Mouse (Mus musculus) embryo, embryonic 10 days (tissue): ENCODE measurements around the gene P2rx7.

Experiments
- DNase-seq: peaks from one replicate; pipeline ENCODE4 v3.0.0-alpha.2; 2015; ENCODE audit warnings: low spot score

The P2rx7 gene

DNA sequence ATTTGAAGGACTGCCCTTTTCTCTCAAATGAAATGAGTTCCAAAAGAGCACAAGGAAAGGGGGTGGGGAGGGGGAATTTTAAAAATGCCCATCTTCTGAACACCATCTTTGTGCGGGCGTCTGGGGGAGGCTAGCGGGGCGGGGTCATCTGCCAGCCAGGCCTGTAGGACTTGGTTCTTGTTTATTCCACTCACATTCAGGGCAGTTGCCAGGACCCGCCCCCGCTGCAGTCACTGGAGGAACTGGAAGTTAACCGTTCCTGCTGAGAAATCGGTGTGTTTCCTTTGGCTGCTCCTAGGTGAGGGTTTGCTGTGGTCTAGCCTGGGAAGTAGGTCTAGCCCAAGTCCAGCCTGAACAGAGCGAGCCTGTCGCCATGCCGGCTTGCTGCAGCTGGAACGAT lies at the start of gene P2rx7:
TSS of gene P2rx7 (plus strand) at position 211 of the 400 bp plus-strand sequence.
- DNase-seq, result no peak

DNA sequence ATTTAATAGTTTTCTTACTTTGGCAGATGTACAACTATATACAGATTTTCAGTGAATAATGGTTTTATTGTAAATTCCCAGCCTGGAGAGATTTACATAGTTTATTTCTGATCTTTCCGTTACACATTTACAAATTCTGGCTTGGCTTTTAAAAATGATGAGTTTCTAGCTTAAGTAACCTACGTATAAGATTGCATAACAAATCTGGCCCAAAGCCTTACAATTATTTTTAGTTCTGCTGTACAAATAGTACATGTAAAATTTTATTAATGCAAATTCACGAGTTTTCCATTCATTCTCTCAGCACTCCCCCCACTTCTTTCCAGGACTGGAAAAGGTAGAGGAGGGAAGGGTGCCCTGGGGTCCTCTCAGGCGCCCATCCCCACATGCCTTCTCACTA lies 48.2 kb upstream of the P2rx7 start:
- DNase-seq, result no peak

DNA sequence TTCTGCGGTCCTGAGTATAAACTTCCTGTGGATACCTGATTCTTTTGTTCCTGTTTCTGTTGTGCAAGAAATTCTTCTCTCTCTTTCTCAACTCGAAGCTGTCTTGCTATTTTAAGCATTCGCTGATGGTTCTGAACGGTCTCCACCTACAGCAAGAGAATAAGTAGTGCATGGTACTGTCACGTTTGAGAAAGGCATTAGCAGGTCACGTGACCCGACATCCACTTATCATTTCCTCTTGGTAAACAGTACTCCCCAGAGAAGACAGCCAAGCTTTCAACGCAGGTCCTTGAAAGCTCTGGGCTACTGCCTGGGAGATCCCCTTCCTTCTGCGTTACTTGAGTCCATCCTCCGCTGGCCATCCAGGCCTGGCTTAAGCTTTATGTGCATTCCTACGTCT lies 41.5 kb upstream of the P2rx7 start:
- DNase-seq, result no peak

GRCm38 (mm10) chr5:122604894-122605293 lies 38.8 kb upstream of the P2rx7 start:
- no peak for DNase-seq

GRCm38 (mm10) chr5:122611651-122612050 lies 32.1 kb upstream of the P2rx7 start:
- DNase-seq, result peak; percentile 13

DNA sequence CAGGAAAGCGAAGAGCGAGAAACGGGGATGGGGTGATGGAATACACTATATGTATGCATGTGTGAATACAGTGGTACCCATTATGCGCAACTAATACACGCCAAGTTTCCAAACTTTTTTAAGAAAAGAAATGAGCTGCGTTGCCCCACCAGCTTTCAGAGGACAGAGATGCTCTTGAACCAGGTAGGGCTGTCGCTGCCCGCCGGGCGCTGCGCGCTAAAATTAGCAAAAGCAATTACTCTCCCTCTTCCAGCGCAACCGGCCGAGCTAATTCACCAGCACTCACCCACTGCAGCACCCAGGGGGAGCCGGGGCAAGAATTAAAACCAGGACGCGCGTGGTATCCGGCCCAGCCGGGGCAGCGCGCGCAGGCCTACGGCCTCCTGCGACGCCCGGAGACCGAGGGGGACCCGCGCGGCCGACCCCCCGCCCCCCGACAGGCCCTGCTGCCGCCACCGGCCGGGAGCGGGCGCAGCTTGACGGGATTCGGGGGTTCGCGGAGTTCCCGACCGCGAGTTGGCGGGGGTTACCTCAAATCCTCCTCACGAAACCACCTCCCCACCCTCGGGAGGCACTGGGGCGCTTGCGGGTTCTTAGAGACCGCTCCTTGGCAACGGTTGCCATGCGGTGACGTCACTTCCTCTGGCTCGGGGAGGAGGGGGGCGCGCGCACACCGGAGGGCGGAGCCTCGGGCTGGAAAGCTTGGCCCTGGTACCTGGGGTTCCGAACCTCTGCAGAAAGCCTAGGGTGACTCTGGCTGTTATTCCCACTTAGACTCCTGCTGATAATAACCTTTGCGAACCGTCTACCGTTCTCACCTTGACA lies 29.6 kb upstream of the P2rx7 start, which contains the start of gene Ift81:
TSS of gene Ift81 (minus strand) at position 611 of the 825 bp plus-strand sequence.
- DNase-seq, result peak; percentile 98

GRCm38 (mm10) chr5:122617718-122618117 lies 26.0 kb upstream of the P2rx7 start:
- DNase-seq, result no peak

DNA sequence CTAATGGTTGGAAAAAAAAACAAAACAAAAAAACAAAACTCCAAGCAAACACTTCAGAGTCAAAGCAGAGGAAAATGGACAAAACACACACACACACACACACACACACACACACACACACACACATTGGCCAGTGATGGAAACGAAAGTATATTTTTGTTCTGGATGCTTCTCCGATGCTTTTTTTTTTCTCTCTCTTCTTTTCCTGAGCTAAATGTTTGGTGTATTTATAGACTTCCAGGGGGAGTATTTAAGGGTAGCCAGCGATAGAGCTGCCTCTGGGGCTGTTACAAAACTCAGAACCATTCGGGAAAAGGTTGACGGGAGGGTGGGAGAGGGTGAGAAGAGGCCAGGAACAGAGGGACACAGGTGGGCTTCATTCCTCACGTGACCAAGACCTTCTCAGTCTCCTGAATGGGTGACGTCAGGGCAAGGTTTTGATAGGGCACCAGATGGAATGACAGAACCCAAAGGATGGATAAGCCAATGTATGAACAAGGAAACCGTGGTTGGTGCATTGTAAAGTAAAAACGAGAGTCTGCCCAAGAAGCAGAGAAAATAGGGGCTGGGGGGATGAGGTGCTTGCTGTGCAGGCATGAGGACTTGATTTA lies 23.9 kb upstream of the P2rx7 start:
- no peak for DNase-seq

DNA sequence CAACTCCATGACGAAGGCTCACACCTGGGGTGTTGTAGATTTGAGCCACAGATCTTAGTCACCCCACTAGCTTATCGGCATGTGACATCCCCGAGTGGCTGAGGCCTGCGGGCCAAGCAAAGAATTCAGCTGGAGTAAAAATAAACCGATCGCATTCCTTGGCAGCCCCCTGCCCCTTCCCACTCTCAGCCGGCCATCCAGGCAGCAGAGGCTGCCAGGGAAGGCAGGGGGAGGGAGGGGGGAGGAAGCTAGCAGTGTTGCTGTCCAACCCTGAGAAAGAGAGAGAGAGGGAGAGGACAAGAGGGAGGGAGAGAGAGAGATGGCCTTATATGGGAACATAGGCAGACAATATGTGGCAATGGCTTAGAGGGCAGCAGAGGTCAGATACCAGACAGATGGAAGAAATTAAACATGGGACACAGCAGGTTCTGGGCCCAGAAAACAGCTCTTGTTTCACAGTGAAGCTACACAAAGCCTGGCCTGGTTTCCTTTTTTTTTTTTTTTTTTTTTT lies 22.3 kb upstream of the P2rx7 start:
- DNase-seq, result peak; percentile 86

DNA sequence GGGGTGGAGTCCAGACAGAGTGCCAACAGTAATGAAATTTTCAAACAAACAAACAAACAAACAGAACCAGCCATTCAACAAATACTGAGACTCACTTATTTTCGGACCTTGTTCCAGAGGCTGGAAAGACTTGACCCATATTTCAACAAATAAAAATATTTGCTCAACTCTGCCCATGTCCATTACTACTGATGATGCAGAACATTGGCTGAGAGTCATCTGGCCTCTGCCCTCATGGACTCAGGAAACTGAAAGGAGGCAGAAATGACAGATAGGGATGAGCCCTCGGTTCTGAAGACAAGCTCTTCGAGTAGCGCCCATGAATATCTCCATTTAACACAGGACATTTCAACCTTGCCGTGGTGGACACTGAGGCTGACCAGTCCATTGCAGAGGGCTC lies 21.2 kb upstream of the P2rx7 start:
- DNase-seq, result no peak

- DNase-seq, result no peak
Observed at GRCm38 (mm10) chr5:122623861-122624260, 19.9 kb upstream of the P2rx7 start.

DNA sequence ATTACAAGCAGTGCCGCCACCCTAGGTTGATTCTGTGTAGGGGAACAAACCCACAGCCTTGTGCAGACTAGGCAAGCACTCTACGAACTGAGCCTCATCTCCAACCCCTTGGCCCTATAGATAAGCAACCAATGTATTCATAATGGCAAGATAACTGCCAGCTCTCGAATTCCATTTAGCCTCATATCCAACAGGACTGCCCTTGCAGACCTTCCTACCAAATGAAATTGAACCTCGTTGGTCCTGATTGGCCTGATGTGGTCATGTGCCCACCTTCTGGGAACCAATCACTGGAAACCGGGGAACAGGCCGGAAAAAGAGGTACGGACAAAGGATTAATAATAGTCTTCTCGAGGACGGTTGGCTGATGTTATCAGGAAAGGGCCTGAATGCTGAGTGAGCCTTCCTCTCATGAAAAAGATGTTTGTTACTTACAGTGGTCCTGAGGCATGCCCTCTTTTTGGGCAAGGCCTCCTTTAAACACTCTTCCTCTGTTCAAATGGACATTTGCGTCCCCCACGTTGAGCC lies 18.7 kb upstream of the P2rx7 start:
- no peak for DNase-seq

DNA sequence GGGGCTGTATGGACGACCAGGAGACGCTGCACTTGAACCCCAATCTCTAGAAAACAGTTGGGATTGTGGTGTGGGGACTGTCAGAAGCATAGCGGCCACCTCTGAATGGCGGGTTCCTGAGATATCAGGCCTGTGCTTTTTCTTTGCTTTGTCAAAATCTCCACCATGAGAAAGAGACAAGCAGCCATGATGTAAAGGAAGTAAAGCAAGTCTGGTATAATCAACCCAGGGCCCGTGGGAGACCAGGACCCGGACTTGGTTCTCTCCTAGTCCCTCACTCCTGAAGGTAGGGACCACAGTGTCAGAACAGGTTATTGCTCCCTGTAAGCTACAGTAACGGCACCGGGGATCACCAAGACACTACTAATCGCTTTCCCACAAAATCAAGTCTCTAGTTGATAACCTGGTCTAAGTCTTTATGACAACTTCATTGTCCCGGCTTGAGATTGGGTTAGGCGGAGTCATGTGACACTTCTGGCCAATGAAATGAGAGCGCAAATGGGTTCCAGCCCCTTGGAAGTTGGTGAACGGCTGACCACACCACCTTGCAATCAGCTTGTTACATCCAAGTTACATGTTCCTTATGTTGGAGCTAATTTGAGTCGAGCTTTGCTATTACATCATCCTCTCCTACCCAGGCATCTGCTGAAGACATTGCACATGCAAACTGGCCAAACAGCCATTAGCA lies 18.0 kb upstream of the P2rx7 start:
- no peak for DNase-seq

DNA sequence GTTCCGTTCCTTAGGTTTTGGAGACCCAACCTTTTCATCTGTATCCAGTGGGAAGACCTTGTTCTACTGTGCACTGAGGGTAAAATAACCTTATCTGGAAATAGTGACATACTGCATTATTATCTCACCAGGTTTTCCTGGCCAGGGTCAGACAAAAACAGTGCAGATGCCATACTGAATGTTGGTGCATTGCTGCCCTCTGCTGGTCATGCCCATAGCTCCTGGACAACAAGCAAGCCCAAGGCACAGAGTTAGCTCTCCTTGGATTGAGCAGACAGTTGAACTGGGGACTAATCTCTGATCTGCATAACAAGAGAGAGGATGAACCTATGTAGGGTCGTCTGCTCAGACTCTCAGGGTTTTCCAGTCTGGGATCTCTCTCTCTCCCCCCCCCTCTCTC lies 16.5 kb upstream of the P2rx7 start:
- DNase-seq, result peak; percentile 96

GRCm38 (mm10) chr5:122635228-122635627 lies 8.5 kb upstream of the P2rx7 start:
- no peak for DNase-seq

GRCm38 (mm10) chr5:122636308-122636707 lies 7.4 kb upstream of the P2rx7 start:
- no peak for DNase-seq

DNA sequence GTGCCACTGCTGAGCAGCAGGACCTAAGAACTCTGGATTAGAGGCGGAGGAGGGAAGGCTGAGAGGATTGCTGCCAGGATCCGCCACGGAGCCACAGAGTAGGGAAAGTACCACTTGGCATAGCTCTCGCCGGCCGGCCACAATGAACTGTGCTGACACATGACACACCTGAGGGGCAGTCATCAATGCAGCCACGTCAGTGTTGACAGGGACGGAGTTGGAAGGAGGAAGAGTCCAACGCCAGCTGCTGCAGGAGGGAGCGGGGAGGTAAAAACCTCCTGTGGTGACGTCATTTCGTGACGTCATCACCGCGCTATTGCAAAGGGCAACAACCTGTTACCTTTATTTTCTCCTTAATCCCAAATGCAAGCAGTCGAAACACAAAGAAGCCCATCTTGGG lies 6.8 kb upstream of the P2rx7 start:
- DNase-seq, result peak; percentile 45

- DNase-seq, result no peak
Observed at GRCm38 (mm10) chr5:122638296-122638695, 5.4 kb upstream of the P2rx7 start.

GRCm38 (mm10) chr5:122639517-122639916 lies 4.2 kb upstream of the P2rx7 start:
- DNase-seq, result no peak

DNA sequence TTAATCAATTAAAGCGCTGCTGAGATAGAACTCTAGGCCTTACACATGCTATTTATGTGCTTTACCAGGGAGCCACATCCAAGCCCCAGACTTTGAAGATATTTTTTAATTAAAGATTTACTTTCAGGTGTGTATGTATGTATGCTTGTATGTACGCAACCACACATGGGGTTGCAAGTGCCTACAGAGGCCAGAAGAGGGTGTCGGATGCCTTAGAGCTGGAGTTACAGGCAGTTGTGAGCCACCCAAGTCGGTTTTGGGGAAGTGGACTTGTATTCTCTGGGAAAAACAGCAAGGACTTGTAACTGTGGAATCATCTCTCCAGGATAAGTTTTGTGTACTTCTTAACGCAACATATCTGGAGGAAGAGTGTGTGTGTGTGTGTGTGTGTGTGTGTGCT lies 3.7 kb upstream of the P2rx7 start:
- no peak for DNase-seq

GRCm38 (mm10) chr5:122644111-122644607 lies 448 bp downstream of the P2rx7 start:
- DNase-seq, result no peak

- no peak for DNase-seq
Observed at GRCm38 (mm10) chr5:122645290-122645689, 1.6 kb downstream of the P2rx7 start.
